Mouse (Mus musculus) right cerebral cortex, adult 2 months (tissue): Measurements from ENCODE around the gene Akr1c12.
"Not testable (repeated sequence)": the region's sequence is repeated elsewhere in the genome, so short reads cannot be mapped to it uniquely, and the experiment has no call there.

ENCODE experiments used
- DNase-seq, 2 experiments: peaks; one replicate each; pipeline ENCODE4 v3.0.0; 2021 to 2022; ENCODE audit warnings: low spot score in 2 of 2

Gene Akr1c12

DNA sequence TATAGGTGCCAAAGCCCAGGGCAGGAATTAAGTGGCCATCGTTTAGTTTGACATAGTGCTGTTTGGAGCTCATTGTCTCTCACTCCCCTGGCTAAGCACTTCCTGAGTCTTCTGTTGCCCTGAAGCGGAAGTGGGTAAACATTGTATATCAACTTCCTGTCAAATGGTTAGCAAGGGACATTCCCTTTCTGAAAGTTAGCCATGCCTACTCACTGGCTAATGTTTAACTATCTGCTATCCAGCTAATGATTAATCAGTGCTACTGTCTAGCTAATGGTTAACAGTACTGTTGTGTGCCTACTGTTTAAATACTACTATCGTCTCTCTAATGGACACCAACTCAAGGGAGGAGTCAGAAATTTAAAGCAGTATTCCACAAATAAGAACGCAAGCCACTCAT is at the start of gene Akr1c12:
Gene Akr1c12, minus strand, starts transcription at position 150 of the 400 bp plus-strand sequence.
- DNase-seq = no peak

- DNase-seq = no peak
These were observed 39.5 kb upstream of the Akr1c12 start for GRCm38 (mm10) chr13:4318773-4319172.

- no peak for DNase-seq
These were observed 34.7 kb upstream of the Akr1c12 start for GRCm38 (mm10) chr13:4313907-4314306.

DNA sequence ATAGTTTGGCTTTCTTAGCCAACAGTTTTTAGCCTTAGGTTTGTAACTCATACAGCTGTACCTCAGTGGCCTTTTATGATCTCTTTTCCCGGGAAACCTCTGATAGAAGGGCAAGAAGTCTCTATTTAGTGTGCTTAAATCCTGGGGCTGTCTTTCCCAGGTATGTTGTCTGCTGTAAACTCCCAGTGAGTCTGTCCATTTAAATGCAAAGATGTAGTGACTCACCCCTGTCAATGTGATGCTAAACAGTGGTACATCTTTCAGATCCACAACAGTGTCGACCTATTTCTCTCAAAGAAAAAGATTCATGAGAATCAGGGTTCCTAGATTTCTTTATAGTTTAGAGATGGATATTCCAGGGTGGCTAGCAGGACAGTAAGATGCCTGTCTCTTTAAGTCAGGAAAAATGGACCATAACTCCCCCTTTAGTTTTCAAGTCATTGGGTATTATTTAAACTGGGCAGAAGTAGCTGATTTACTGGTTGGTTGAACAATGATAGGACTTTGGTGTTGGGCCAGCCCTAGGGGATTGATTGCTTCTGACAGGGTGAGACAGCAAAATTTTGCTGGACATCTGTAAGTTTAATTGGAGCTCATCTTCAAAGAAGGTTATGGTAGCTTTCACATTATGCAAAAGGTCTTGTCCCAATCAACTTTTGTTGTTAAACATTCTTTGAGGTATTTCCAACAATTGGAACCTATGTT is 25.8 kb upstream of the Akr1c12 start:
- DNase-seq = no peak

DNA sequence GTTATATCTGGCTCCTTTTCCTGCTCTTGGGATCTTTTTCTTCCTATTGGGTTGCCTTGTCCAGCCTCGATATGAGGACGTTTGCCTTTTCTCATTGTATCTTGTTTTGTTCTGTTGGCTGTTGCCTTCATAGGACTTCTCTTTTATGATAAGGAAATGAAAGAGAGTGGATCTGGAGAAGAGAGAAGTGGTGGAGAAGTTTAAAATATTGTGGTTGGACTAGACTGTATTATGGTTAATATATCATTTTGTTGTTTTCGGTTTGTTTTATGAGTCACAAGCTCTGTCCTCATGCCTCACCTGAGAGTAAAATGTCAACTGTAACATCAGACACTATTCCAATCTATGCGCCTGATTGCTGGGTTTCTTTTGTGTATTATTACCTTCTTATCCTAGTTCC is 17.8 kb upstream of the Akr1c12 start:
- DNase-seq = no peak

GRCm38 (mm10) chr13:4281471-4282412 is 2.5 kb upstream of the Akr1c12 start:
- DNase-seq = peak; percentile 48 to 70

DNA sequence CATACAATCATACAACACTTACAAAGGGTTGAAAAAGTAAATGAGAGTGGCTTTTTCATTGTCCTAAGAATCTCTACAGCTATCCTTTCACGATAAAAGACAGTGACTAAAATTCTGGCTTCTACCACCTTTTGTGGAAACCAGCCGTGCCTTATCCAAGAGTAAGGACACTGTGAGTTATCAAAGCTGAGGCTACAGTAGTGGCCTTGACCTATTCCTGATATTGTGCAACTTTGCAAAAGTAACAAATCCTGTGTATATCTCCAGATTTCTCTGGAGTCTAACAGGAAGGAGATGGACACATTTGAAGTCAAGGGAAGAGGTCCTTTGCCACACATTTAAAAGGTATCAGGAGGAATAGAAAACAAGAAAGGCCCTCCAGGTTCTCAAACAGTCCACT is 1.7 kb downstream of the Akr1c12 start:
- no peak for DNase-seq

- no peak for DNase-seq
These were observed 8.4 kb downstream of the Akr1c12 start for GRCm38 (mm10) chr13:4270860-4271259.

DNA sequence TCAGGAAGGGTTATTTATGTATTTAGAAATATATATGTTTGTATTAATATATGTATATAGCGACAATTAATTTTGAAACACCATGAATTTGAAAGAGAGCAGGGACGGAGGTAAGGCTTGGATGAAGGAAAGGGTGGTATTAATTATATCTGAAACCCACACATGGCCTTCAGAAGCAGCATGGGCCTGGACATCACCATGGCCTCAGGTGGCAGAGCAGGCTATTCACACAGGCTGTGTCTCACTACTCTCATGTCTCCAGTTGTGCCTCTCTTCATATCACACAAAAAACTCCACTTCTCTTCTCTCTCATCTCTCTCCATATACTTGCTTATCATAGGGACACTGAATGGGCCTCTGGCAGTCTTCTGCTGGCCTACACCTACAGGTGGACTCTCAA is 13.8 kb downstream of the Akr1c12 start:
- not testable (repeated sequence) for DNase-seq

DNA sequence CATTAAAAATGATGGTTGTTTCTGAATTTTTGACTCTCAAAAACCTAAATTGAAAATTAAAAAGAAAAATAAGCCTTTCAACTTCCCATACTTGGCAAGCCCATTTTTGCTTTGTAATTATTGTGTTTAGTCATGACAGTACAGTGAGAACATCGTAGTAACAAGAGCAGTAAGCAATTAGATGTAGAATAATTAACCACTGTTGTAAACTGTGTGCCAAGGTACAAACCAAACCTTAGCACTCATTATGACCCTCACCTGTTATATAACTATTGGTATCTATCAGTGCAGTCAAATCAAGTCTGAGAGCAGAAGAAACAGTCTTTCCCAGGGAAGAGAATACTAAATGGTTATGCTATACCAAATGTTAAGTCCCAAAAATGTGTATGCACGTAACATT is 14.2 kb downstream of the Akr1c12 start:
- DNase-seq = no peak

DNA sequence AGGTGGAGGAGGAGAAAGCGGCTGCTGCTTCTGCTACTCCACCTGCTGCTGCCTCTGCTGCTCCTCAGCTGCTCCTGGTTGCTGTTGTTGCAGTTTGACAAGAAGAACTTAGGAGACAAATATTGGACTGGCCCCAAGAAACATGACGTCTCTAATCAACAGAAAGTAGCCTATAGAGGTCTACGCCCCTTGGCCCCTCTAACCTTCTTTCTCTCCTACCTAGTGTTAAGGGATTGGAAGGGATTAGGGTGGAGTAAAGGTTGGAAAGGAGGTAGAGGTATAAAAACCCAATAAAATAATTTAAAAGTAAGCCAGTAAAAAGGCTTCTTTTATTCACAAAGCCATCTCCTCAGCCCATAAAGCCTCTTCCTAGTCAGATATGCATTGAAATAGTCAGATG is 14.6 kb downstream of the Akr1c12 start:
- DNase-seq = no peak

DNA sequence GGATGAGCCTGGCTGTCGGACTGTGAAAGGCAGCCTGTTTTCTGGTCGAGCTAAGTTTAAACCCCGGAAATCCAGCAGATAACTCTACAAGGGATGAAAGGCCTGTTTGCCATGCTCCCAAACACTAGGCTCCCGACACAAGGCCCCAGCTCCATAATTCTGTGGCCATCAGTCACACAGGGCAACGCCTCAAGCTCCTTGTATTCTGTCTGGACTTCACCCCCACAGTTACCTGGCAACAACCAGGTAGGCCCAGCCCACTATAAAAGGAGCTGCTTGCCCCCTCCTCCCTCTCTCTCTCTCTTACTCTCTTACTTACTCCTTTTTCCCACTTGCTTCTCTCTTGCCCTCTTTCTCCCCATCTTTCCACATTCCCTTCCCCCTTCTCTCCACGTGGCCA is 21.9 kb downstream of the Akr1c12 start:
- DNase-seq = no peak

DNA sequence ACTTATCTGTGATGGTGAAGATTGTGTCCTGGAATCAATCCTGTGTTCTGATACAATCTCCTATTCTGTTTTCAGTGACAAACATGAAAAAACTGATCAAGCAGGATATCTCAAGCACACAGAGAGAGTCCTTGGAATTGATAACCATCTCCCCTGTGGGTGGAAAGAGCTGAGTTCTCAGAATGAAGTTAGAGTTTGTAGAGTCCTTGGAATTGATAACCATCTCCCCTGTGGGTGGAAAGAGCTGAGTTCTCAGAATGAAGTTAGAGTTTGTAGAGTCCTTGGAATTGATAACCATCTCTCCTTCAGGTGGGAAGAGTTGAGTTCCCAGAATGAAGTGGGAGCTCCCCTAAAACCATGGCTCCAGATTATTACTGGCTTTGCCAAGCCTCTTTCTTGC is 22.3 kb downstream of the Akr1c12 start:
- not testable (repeated sequence) for DNase-seq

GRCm38 (mm10) chr13:4249347-4249746 is 29.9 kb downstream of the Akr1c12 start:
- DNase-seq = no peak

GRCm38 (mm10) chr13:4244861-4245559 is 34.2 kb downstream of the Akr1c12 start:
- peak in 1 of 2 experiments; percentile 11 for DNase-seq

GRCm38 (mm10) chr13:4233536-4234172 is 45.6 kb downstream of the Akr1c12 start:
- DNase-seq = no peak

- no peak for DNase-seq
These were observed 46.1 kb downstream of the Akr1c12 start for GRCm38 (mm10) chr13:4233135-4233534.

- DNase-seq = no peak
These were observed 48.2 kb downstream of the Akr1c12 start for GRCm38 (mm10) chr13:4230841-4231623.

DNA sequence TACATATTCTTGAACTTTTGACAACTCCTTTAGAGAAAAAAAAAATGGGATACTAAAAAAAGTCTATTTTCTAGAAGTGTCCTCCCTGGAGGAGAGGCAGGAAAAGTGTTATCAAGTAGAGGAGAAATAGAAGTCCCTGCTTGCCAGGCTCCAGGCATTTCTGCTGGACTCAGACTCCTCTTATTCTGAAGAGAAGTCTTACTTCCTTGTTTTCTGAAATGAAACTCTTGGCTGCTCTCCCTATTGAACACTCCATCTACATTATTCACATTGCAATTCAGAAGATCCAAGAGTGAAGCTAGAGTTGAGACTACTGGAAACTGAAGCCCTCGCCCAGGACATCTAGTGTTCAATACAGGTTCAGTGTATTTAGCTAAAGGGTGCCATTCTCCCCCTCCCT is 50.8 kb downstream of the Akr1c12 start, which contains the start of gene Akr1c19:
Gene Akr1c19, plus strand, starts transcription at position 260 of the 400 bp plus-strand sequence.
- no peak for DNase-seq
